Mouse (Mus musculus): ENCODE data around the gene Thrsp. TPM values are rescaled to one million over a fixed set of nuclear protein-coding genes. Genes with fewer than 3 reads are reported as not detected.

The Thrsp gene
- polyA plus RNA-seq, 1 experiment from 2014 or later = 0.91 TPM

GRCm38 (mm10) chr7:97414915-97415687 lies 2.4 kb downstream of the Thrsp start:
- Histone ChIP-seq H3K27ac (no peak overlapping the region), H3K9me3 (no peaks in the 10 kb centered on the region), H3K4me3 (no peak overlapping the region), H3K9ac (no peak overlapping the region), H3K4me1 (peaks cover 13% of the 10 kb centered on the region; the same call in 1 of the 2 replicates), H3K4me2 (no peak overlapping the region), H3K27me3 (no peaks in the 10 kb centered on the region), H3K36me3 (peaks cover 14% of the 10 kb centered on the region)
- ATAC-seq (ENCODE audit: borderline replicate concordance, extremely low read depth, low FRiP score, low TSS enrichment) = no peak
- WGBS = 36% methylated on average over 9 of the region's 9 CpGs

GRCm38 (mm10) chr7:97414426-97414825 lies 3.1 kb downstream of the Thrsp start:
- Histone ChIP-seq H3K9ac (no peak overlapping the region), H3K4me2 (no peak overlapping the region), H3K4me3 (no peak overlapping the region), H3K27me3 (no peaks in the 10 kb centered on the region), H3K9me3 (no peaks in the 10 kb centered on the region), H3K4me1 (peaks cover 13% of the 10 kb centered on the region; the same call in 1 of the 2 replicates), H3K36me3 (peaks cover 20% of the 10 kb centered on the region), H3K27ac (no peak overlapping the region)
- no peak for ATAC-seq (ENCODE audit: borderline replicate concordance, extremely low read depth, low FRiP score, low TSS enrichment)
- 87% methylated on average over 1 of the region's 1 CpGs for WGBS

GRCm38 (mm10) chr7:97413981-97414380 lies 3.5 kb downstream of the Thrsp start:
- no peak overlapping the region for H3K4me2 ChIP-seq
- ATAC-seq (ENCODE audit: borderline replicate concordance, extremely low read depth, low FRiP score, low TSS enrichment) = no peak
- H3K27me3 ChIP-seq = no peaks in the 10 kb centered on the region
- H3K36me3 ChIP-seq = peaks cover 24% of the 10 kb centered on the region
- H3K27ac ChIP-seq = no peak overlapping the region
- no peak overlapping the region for H3K9ac ChIP-seq
- no peaks in the 10 kb centered on the region for H3K9me3 ChIP-seq
- no peak overlapping the region for H3K4me3 ChIP-seq
- 80% methylated on average over 1 of the region's 1 CpGs for WGBS
- H3K4me1 ChIP-seq = peaks cover 13% of the 10 kb centered on the region; the same call in 1 of the 2 replicates

GRCm38 (mm10) chr7:97411575-97411974 lies 6.0 kb downstream of the Thrsp start:
- H3K27me3 ChIP-seq = no peaks in the 10 kb centered on the region
- H3K9me3 ChIP-seq = no peaks in the 10 kb centered on the region
- H3K27ac ChIP-seq = no peak overlapping the region
- H3K4me2 ChIP-seq = no peak overlapping the region
- no peak overlapping the region for H3K4me3 ChIP-seq
- peaks cover 38% of the 10 kb centered on the region for H3K36me3 ChIP-seq
- H3K4me1 ChIP-seq = 0 out of 2 replicates have a peak, but pooled peaks cover 5% of the 10 kb centered on the region
- no peak overlapping the region for H3K9ac ChIP-seq
- no peak for ATAC-seq (ENCODE audit: borderline replicate concordance, extremely low read depth, low FRiP score, low TSS enrichment)
- 74% methylated on average over 3 of the region's 3 CpGs for WGBS

GRCm38 (mm10) chr7:97411106-97411505 lies 6.4 kb downstream of the Thrsp start:
- ATAC-seq (ENCODE audit: borderline replicate concordance, extremely low read depth, low FRiP score, low TSS enrichment) = no peak
- H3K9me3 ChIP-seq = no peaks in the 10 kb centered on the region
- H3K4me1 ChIP-seq = 0 out of 2 replicates have a peak, but pooled peaks cover 5% of the 10 kb centered on the region
- no peak overlapping the region for H3K27ac ChIP-seq
- 87% methylated on average over 2 of the region's 2 CpGs for WGBS
- peaks cover 38% of the 10 kb centered on the region for H3K36me3 ChIP-seq
- H3K27me3 ChIP-seq = no peaks in the 10 kb centered on the region
- H3K4me3 ChIP-seq = no peak overlapping the region
- H3K9ac ChIP-seq = no peak overlapping the region
- no peak overlapping the region for H3K4me2 ChIP-seq

GRCm38 (mm10) chr7:97407145-97407544 lies 10.4 kb downstream of the Thrsp start:
- H3K4me2 ChIP-seq = no peak overlapping the region
- 0 out of 2 replicates have a peak, but pooled peaks cover 5% of the 10 kb centered on the region for H3K4me1 ChIP-seq
- no peak overlapping the region for H3K27ac ChIP-seq
- ATAC-seq (ENCODE audit: borderline replicate concordance, extremely low read depth, low FRiP score, low TSS enrichment) = peak; percentile 70; the same call in 1 of the 2 replicates
- H3K36me3 ChIP-seq = peaks cover 46% of the 10 kb centered on the region
- no peak overlapping the region for H3K4me3 ChIP-seq
- WGBS = 63% methylated on average over 10 of the region's 10 CpGs
- no peaks in the 10 kb centered on the region for H3K27me3 ChIP-seq
- no peaks in the 10 kb centered on the region for H3K9me3 ChIP-seq
- no peak overlapping the region for H3K9ac ChIP-seq

- Histone ChIP-seq H3K36me3 (peaks cover 8% of the 10 kb centered on the region; the same call in 1 of the 2 replicates), H3K4me1 (peaks cover 12% of the 10 kb centered on the region), H3K9ac (peak within 1 kb of the TSS; percentile 92), H3K4me3 (peak within 1 kb of the TSS; percentile 79), H3K4me2 (peak within 1 kb of the TSS; percentile 70), H3K27ac (peak within 1 kb of the TSS; percentile 65), H3K27me3 (no peaks in the 10 kb centered on the region), H3K9me3 (no peaks in the 10 kb centered on the region)
- WGBS = under 1% methylated on average over 54 of the region's 54 CpGs
- ATAC-seq (ENCODE audit: borderline replicate concordance, extremely low read depth, low FRiP score, low TSS enrichment) = peak; percentile 90
Measured at GRCm38 (mm10) chr7:97399960-97400715, 17.4 kb downstream of the Thrsp start, which contains the start of gene Ndufc2. TSS of gene Ndufc2 (plus strand) at chr7:97400003.

- H3K36me3 ChIP-seq = peaks cover 8% of the 10 kb centered on the region
- no peaks in the 10 kb centered on the region for H3K27me3 ChIP-seq
- no peak for ATAC-seq (ENCODE audit: borderline replicate concordance, extremely low read depth, low FRiP score, low TSS enrichment)
- no peaks in the 10 kb centered on the region for H3K9me3 ChIP-seq
- peaks cover 12% of the 10 kb centered on the region for H3K4me1 ChIP-seq
- H3K9ac ChIP-seq = no peak overlapping the region
- 86% methylated on average over 6 of the region's 6 CpGs for WGBS
- H3K27ac ChIP-seq = no peak overlapping the region
- H3K4me3 ChIP-seq = no peak overlapping the region
- no peak overlapping the region for H3K4me2 ChIP-seq
Measured at GRCm38 (mm10) chr7:97398943-97399342, 18.6 kb downstream of the Thrsp start.

GRCm38 (mm10) chr7:97394375-97394774 lies 23.2 kb downstream of the Thrsp start:
- ATAC-seq (ENCODE audit: borderline replicate concordance, extremely low read depth, low FRiP score, low TSS enrichment) = no peak
- H3K4me2 ChIP-seq = no peak overlapping the region
- H3K27ac ChIP-seq = no peak overlapping the region
- H3K9me3 ChIP-seq = no peaks in the 10 kb centered on the region
- H3K4me1 ChIP-seq = no peaks in the 10 kb centered on the region
- no peak overlapping the region for H3K4me3 ChIP-seq
- no peaks in the 10 kb centered on the region for H3K27me3 ChIP-seq
- WGBS = 85% methylated on average over 2 of the region's 2 CpGs
- no peak overlapping the region for H3K9ac ChIP-seq
- peaks cover 15% of the 10 kb centered on the region for H3K36me3 ChIP-seq

GRCm38 (mm10) chr7:97392079-97392445 lies 25.5 kb downstream of the Thrsp start:
- Histone ChIP-seq H3K4me1 (no peaks in the 10 kb centered on the region), H3K4me2 (no peak overlapping the region), H3K36me3 (peaks cover 36% of the 10 kb centered on the region), H3K9me3 (no peaks in the 10 kb centered on the region), H3K27ac (peak overlapping the region; percentile 37; the same call in 1 of the 2 replicates), H3K9ac (no peak overlapping the region), H3K4me3 (no peak overlapping the region), H3K27me3 (no peaks in the 10 kb centered on the region)
- 53% methylated on average over 6 of the region's 6 CpGs for WGBS
- 0 out of 2 replicates have a peak, but pooled peaks have one; percentile 8 for ATAC-seq (ENCODE audit: borderline replicate concordance, extremely low read depth, low FRiP score, low TSS enrichment)

- 53% methylated on average over 13 of the region's 13 CpGs for WGBS
- H3K27me3 ChIP-seq = no peaks in the 10 kb centered on the region
- no peak overlapping the region for H3K9ac ChIP-seq
- no peaks in the 10 kb centered on the region for H3K4me1 ChIP-seq
- H3K36me3 ChIP-seq = peaks cover 42% of the 10 kb centered on the region
- H3K9me3 ChIP-seq = no peaks in the 10 kb centered on the region
- ATAC-seq (ENCODE audit: borderline replicate concordance, extremely low read depth, low FRiP score, low TSS enrichment) = peak; percentile 80
- H3K4me2 ChIP-seq = no peak overlapping the region
- H3K4me3 ChIP-seq = no peak overlapping the region
- peak overlapping the region; percentile 74 for H3K27ac ChIP-seq
Measured at GRCm38 (mm10) chr7:97391293-97392078, 26.0 kb downstream of the Thrsp start.

All from lung, embryonic 15.5 days (tissue).